Mouse (Mus musculus): ENCODE results near the gene Ndufb7. TPM values are rescaled to one million over a fixed set of nuclear protein-coding genes. Genes with fewer than 3 reads are reported as not detected.
A peak's percentile ranks its signal among the peaks of the same experiment; 100 is the strongest.
"Not testable (repeated sequence)": the region's sequence is repeated elsewhere in the genome, so short reads cannot be mapped to it uniquely, and the experiment has no call there.

The Ndufb7 gene
- total and polyA plus RNA-seq, 3 experiments, result 144 to 331 (median 223) TPM

- no peaks in the 10 kb centered on the region for H3K27me3 ChIP-seq (replicated peaks)
- in situ Hi-C loops (cut with MboI; ENCODE audit: low pct_ligation_motif_present, low pct_unique_long_range_greater_than_20kb, low sequenced_read_pairs) (no loop called here), dilution Hi-C loops (cut with MboI; ENCODE audit: extremely low pct_ligation_motif_present, extremely low pct_unique_long_range_greater_than_20kb, low sequenced_read_pairs) (no loop called here)
- H3K4me2 ChIP-seq (ENCODE audit: insufficient read depth, low read depth, poor library complexity, severe bottlenecking), result no peak overlapping the region
- no peak for TF ChIP-seq USF2 (conservative IDR thresholded peaks at IDR 0.05; ENCODE audit: low read depth, low read length)
- no peak for TF ChIP-seq RCOR1 (conservative IDR thresholded peaks at IDR 0.05; ENCODE audit: low read depth, low read length)
- TF ChIP-seq ETS1 (conservative IDR thresholded peaks at IDR 0.05; ENCODE audit: low read depth, low read length), result no peak
- TF ChIP-seq TBP (conservative IDR thresholded peaks at IDR 0.05; ENCODE audit: low read depth, low read length), result no peak
- no peak for TF ChIP-seq ZMIZ1 (IDR thresholded peaks at IDR 0.05; ENCODE audit: low read depth, low read length)
- TF ChIP-seq CHD1 (IDR thresholded peaks at IDR 0.05; ENCODE audit: low read depth, low read length), result no peak
- no peak for TF ChIP-seq PAX5 (IDR thresholded peaks at IDR 0.05; ENCODE audit: low read length)
- TF ChIP-seq POLR2A (IDR thresholded peaks at IDR 0.05; ENCODE audit: low read depth, low read length), result no peak
- no peak for TF ChIP-seq EP300 (IDR thresholded peaks at IDR 0.05; ENCODE audit: low read length)
- TF ChIP-seq JUN (IDR thresholded peaks at IDR 0.05; ENCODE audit: insufficient read depth, low read depth, low read length), result no peak
- no peak overlapping the region for H3K4me3 ChIP-seq (replicated peaks in 1 of 3; ENCODE audit: low read depth in 2 of 3, low read length in 2 of 3, poor library complexity in 1 of 3)
- no peak overlapping the region for H3K27ac ChIP-seq (ENCODE audit: insufficient read depth, low read depth)
- no peak overlapping the region for H3K9ac ChIP-seq (ENCODE audit: insufficient read depth, low read depth)
- no peak for DNase-seq (ENCODE audit: extremely low read depth)
- peaks cover 30% of the 10 kb centered on the region for H3K79me2 ChIP-seq (replicated peaks; ENCODE audit: control insufficient read depth, extremely low read depth, insufficient read depth, poor library complexity, severe bottlenecking)
- H3K4me1 ChIP-seq (ENCODE audit: control insufficient read depth in 1 of 2, insufficient read depth in 2 of 2), result peaks cover 33 to 71% of the 10 kb centered on the region in 2 experiments
- H3K36me3 ChIP-seq (replicated peaks in 1 of 2; ENCODE audit: control insufficient read depth in 1 of 2, insufficient read depth in 1 of 2, low read length in 1 of 2), result peaks cover 27 to 58% of the 10 kb centered on the region in 2 experiments
- H3K9me3 ChIP-seq (replicated peaks; ENCODE audit: low read length), result no peaks in the 10 kb centered on the region
These were observed 4.0 kb downstream of the Ndufb7 start for GRCm38 (mm10) chr8:83570272-83571000.

GRCm38 (mm10) chr8:83571001-83571340 is 4.5 kb downstream of the Ndufb7 start:
- DNase-seq (ENCODE audit: extremely low read depth); H3K9me3 ChIP-seq (replicated peaks; ENCODE audit: low read length); H3K9ac ChIP-seq (ENCODE audit: insufficient read depth, low read depth); H3K4me2 ChIP-seq (ENCODE audit: insufficient read depth, low read depth, poor library complexity, severe bottlenecking); H3K27me3 ChIP-seq (replicated peaks); dilution Hi-C loops (cut with MboI; ENCODE audit: extremely low pct_ligation_motif_present, extremely low pct_unique_long_range_greater_than_20kb, low sequenced_read_pairs); H3K4me3 ChIP-seq (replicated peaks in 1 of 3; ENCODE audit: low read depth in 2 of 3, low read length in 2 of 3, poor library complexity in 1 of 3); H3K27ac ChIP-seq (ENCODE audit: insufficient read depth, low read depth); in situ Hi-C loops (cut with MboI; ENCODE audit: low pct_ligation_motif_present, low pct_unique_long_range_greater_than_20kb, low sequenced_read_pairs): not testable (repeated sequence)
- peaks cover 37 to 72% of the 10 kb centered on the region in 2 experiments for H3K4me1 ChIP-seq (ENCODE audit: control insufficient read depth in 1 of 2, insufficient read depth in 2 of 2)
- H3K36me3 ChIP-seq (replicated peaks in 1 of 2; ENCODE audit: control insufficient read depth in 1 of 2, insufficient read depth in 1 of 2, low read length in 1 of 2), result peaks cover 27 to 63% of the 10 kb centered on the region in 2 experiments
- H3K79me2 ChIP-seq (replicated peaks; ENCODE audit: control insufficient read depth, extremely low read depth, insufficient read depth, poor library complexity, severe bottlenecking), result peaks cover 30% of the 10 kb centered on the region

GRCm38 (mm10) chr8:83571791-83572190 is 5.3 kb downstream of the Ndufb7 start:
- no peaks in the 10 kb centered on the region for H3K27me3 ChIP-seq (replicated peaks)
- H3K9me3 ChIP-seq (replicated peaks; ENCODE audit: low read length), result no peaks in the 10 kb centered on the region
- peaks cover 27 to 67% of the 10 kb centered on the region in 2 experiments for H3K36me3 ChIP-seq (replicated peaks in 1 of 2; ENCODE audit: control insufficient read depth in 1 of 2, insufficient read depth in 1 of 2, low read length in 1 of 2)
- H3K27ac ChIP-seq (ENCODE audit: insufficient read depth, low read depth), result peak overlapping the region; percentile 69
- in situ Hi-C loops (cut with MboI; ENCODE audit: low pct_ligation_motif_present, low pct_unique_long_range_greater_than_20kb, low sequenced_read_pairs), result no loop called here
- dilution Hi-C loops (cut with MboI; ENCODE audit: extremely low pct_ligation_motif_present, extremely low pct_unique_long_range_greater_than_20kb, low sequenced_read_pairs), result no loop called here
- H3K4me1 ChIP-seq (ENCODE audit: control insufficient read depth in 1 of 2, insufficient read depth in 2 of 2), result peaks cover 37 to 73% of the 10 kb centered on the region in 2 experiments
- H3K9ac ChIP-seq (ENCODE audit: insufficient read depth, low read depth), result no peak overlapping the region
- peak overlapping the region; percentile 93; the same call in 1 of the 2 replicates for H3K4me2 ChIP-seq (ENCODE audit: insufficient read depth, low read depth, poor library complexity, severe bottlenecking)
- no peak for TF ChIP-seq POLR2A (IDR thresholded peaks at IDR 0.05; ENCODE audit: low read depth, low read length)
- TF ChIP-seq TCF12 (IDR thresholded peaks at IDR 0.05; ENCODE audit: low read depth, low read length), result no peak
- TF ChIP-seq MAFK (IDR thresholded peaks at IDR 0.05; ENCODE audit: insufficient replicate concordance, low read length), result no peak
- TF ChIP-seq MXI1 (IDR thresholded peaks at IDR 0.05; ENCODE audit: low read depth, low read length), result no peak
- TF ChIP-seq E2F4 (IDR thresholded peaks at IDR 0.05; ENCODE audit: insufficient replicate concordance, low read depth, low read length), result no peak
- no peak for TF ChIP-seq NELFE (IDR thresholded peaks at IDR 0.05; ENCODE audit: low read depth, low read length)
- TF ChIP-seq RAD21 (IDR thresholded peaks at IDR 0.05; ENCODE audit: low read depth, low read length), result no peak
- TF ChIP-seq IRF4 (IDR thresholded peaks at IDR 0.05; ENCODE audit: low read depth, low read length), result no peak
- TF ChIP-seq JUND (conservative IDR thresholded peaks at IDR 0.05; ENCODE audit: low read depth, low read length), result no peak
- no peak for TF ChIP-seq MEF2A (IDR thresholded peaks at IDR 0.05; ENCODE audit: borderline replicate concordance, low read depth, low read length)
- no peak for TF ChIP-seq ETS1 (conservative IDR thresholded peaks at IDR 0.05; ENCODE audit: low read depth, low read length)
- TF ChIP-seq MYC (IDR thresholded peaks at IDR 0.05; ENCODE audit: low read depth, low read length), result no peak
- no peak for TF ChIP-seq ZNF384 (IDR thresholded peaks at IDR 0.05; ENCODE audit: low read depth, low read length)
- TF ChIP-seq ZC3H11A (IDR thresholded peaks at IDR 0.05; ENCODE audit: low read depth, low read length), result no peak
- TF ChIP-seq MAX (IDR thresholded peaks at IDR 0.05; ENCODE audit: low read length), result no peak
- no peak for TF ChIP-seq TBP (conservative IDR thresholded peaks at IDR 0.05; ENCODE audit: low read depth, low read length)
- no peak for TF ChIP-seq UBTF (IDR thresholded peaks at IDR 0.05; ENCODE audit: low read depth, low read length)
- no peak for TF ChIP-seq SIN3A (IDR thresholded peaks at IDR 0.05; ENCODE audit: low read length)
- no peak overlapping the region for H3K4me3 ChIP-seq (replicated peaks in 1 of 3; ENCODE audit: low read depth in 2 of 3, low read length in 2 of 3, poor library complexity in 1 of 3)
- peaks cover 32% of the 10 kb centered on the region for H3K79me2 ChIP-seq (replicated peaks; ENCODE audit: control insufficient read depth, extremely low read depth, insufficient read depth, poor library complexity, severe bottlenecking)
- no peak for DNase-seq (ENCODE audit: extremely low read depth)

Measured in CH12.LX (cell line).